Mouse (Mus musculus): ENCODE measurements around the gene Insrr.

The Insrr gene

DNA sequence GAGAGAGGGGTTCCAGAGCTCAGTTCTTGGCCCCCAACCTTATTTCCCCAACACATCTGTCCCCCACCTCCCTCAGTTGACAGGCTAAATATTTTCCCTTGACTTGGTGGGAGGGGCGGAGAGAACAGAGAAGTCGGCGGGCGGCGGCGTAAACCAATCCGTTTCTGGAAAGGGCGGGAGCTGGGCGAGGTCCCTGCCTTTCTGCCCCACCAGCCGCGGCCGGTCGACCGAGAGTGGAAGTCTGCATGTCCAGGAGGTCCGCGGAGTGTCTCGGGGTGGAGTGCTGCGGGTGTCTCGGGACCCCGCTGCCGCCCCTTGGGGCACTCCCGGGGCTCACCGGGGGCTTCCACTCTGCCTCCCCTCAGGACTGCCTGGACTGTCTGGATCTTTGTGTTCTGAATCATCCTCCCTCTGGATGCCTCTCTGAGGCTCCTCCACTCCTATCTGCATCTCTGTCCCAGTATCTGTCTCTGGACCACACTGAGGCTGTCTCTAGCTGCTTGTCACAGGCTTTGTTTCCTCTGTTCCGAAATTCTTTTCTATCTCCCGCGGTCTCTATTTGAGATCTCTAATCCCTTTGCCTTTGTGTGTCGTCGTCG, at the start of gene Insrr:
Insrr (plus strand) TSS at position 216 of the 599 bp plus-strand sequence.
- DNase-seq (ENCODE audit: low spot score) = no peak

DNA sequence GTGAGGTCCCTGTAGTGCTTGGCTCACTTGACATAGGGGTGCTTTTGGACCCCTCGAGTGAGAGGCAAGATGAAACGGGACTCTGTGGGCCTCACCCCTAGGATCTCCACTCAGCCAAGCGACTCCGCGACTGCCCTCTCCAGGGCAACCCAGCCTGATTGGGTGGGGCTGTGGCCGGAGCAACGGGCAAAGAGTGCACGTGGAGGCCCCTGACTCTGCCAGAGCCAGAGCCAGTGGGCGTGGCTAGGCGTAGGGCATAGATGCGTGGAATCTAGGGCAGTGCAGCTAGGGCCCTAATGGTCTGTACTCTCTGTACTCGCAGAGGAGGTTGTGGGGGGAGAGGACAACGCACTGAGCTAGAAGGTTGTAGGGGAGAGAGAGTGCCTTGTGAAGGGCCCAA, 48.3 kb upstream of the Insrr start, which contains the start of gene Lrrc71:
Lrrc71 (minus strand) TSS at position 195 of the 400 bp plus-strand sequence.
- no peak for DNase-seq (ENCODE audit: low spot score)

GRCm38 (mm10) chr3:87749036-87749435, 47.7 kb upstream of the Insrr start:
- no peak for DNase-seq (ENCODE audit: low spot score)

DNA sequence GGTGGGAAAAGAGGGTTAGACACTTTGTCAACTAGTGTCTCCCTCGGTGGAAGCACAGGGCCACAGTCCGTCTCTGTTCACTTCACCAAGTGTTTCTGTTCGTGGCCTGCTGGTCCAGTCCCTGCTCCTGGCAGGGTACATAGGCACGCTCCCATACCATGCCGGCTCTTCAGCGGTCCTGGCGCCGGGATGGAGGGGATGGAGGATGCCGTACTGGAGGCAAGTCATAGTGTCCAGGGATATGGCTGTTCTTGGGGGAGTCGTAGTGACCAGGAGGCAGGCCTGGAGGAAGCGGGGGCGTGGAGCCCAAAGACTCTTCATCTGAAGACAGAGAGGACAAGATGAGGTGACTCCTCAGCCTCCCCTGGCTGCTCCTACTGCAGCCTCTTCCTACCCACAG, 46.8 kb upstream of the Insrr start:
- DNase-seq (ENCODE audit: low spot score) = no peak

DNA sequence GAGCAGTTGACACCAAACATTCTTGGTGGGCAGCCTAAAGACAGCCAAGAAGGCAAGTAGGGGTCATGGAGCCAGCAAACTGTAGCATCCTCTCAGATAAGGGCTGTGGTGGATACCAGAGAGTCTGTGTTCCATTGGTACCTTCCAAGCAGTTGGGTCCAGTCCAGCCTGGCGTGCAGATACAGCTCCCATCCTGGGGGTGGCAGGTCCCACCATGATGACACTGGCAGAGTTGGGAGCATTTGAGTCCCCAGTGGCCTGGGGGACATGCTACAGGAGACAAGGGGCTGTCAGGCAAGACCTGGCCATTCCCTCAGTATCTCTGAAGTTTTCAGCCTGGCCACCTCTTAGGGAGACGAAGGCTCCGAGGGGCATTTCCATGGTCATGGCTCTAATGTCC, 44.2 kb upstream of the Insrr start:
- DNase-seq (ENCODE audit: low spot score) = no peak

DNA sequence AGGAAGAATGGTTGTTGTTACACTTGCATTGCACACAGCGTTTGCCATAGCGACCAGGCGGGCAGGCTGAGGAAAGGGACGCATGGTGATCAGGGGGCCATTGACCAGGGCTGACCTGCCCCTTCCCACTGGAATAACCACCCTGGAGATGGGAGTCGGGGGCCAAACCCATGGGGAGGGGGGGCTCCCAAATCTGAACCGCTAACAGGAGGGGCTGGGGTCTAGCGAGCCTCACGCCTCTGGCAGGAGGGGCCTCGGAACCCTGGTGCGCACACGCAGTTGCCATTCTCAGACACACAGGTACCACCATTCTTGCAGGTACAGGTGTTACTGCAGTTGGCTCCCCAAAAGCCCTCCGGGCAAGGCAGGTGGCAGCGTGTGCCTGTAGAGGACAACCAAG, 42.9 kb upstream of the Insrr start:
- DNase-seq (ENCODE audit: low spot score) = no peak

- peak; percentile 13 for DNase-seq (ENCODE audit: low spot score)
Measured at GRCm38 (mm10) chr3:87755964-87756363, 40.8 kb upstream of the Insrr start.

DNA sequence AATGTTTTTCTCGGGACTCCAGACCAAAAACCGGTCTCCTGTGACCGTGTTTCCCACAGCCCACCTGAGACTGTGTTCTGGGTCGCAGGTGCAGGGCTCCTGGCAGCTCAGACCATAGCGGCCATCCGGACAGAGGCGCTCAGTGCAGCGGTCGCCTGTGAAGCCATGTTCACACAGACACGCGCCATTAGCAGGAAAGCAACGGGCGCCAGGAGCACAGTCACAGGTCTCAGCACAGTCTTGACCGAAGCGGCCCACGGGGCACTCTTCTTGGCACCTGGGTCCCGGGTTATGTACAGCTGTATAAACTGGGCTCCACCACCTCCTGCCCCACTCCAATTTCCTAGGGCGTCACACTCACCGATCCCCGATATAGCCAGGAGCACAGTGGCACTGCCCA, 40.3 kb upstream of the Insrr start:
- DNase-seq (ENCODE audit: low spot score) = no peak

DNA sequence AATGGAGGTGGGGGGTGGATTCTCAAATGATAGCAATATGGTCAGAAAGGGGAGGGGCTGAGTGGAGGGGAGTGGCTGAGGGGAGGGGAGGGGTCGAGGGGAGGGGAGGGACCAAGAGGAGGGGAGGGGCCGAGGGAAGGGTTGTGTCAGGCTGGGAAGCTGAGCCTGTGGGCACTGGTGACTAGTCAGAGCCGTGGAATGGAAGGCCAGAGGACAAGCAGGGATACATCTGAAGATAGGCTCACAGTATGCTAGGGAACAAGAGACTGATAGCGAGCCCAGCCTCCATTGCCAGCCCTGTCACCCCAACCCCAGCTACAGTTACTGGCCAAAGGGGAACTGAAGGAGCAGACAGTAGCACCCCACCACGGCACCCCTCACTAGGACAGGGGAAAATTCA, 38.1 kb upstream of the Insrr start:
- no peak for DNase-seq (ENCODE audit: low spot score)

DNA sequence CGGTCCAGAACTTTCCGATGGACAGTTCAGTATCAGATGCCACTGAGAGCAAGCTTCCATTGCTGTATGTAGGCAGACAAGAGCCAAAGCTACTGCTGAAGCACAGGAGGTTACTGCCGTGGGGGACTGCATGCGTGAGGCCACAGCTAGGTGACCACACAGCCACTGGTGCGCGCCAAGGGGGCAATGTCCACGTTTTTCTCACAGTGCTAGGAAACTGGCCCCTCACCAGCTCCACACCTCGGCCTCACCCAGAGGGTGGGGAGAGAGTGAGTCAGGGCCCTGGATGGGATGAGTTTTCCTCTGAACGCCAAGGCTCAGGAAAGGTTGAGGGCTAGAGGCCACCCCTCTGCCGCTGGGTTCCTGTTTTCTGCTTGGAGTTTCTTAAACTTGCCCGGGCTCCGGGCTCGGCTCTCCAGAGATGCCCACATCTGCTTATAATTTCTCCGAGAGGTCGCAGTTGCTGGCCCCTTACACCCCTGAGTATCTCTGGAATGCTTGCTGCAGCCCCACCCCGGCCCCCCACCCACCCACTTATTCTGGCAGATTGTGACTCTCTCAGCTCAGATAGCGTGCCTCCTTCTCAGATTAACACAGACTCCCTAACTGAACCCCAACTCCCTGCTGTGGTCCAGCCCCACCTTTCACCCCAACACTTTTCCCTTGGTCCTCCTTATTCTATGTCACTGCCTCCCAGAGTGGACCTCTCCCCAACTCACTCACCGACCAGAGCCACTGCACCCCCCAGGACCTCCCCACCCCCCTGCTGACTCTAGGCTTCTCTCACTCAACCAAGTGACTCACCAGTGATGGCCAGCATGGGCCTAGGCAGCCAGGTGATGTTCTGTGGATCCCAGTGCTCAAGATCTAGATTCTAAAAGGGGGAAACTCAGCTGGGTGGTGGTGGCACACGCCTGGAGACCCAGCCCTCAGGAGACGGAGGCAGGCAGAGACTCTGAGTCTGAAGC, 35.1 kb upstream of the Insrr start:
- no peak for DNase-seq (ENCODE audit: low spot score)

- no peak for DNase-seq (ENCODE audit: low spot score)
Measured at GRCm38 (mm10) chr3:87763202-87763601, 33.5 kb upstream of the Insrr start.

DNA sequence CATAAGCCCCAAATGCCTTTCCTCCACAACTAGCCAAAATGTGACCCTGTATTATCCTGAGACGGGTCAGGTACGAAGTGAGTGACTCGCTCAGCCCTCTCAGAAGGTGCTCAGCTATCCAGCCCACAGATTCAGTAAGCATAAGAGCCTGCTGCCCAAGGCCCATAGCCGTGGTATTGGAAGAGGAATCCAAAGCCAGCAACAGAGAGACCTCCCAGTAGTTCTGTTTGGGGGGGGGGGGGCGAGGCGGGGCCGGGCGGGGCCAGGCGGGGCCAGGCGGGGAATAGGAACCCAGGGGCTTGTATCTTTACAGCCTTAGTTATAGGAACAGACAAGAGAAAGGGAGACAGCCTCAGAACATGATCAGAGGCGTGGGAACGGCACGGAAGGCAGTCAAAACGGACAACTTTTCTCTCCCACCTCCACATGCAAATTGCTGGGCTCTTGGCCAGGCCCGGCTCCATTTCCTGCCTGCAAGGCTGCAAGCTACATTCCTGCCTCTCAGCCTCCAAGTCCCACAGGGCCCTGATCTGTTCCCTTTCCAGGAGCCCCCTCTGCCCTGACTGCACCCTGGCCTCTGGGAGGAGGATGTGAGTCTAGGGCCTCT, 33.0 kb upstream of the Insrr start:
- no peak for DNase-seq (ENCODE audit: low spot score)

GRCm38 (mm10) chr3:87764506-87764905, 32.2 kb upstream of the Insrr start:
- DNase-seq (ENCODE audit: low spot score) = no peak

DNA sequence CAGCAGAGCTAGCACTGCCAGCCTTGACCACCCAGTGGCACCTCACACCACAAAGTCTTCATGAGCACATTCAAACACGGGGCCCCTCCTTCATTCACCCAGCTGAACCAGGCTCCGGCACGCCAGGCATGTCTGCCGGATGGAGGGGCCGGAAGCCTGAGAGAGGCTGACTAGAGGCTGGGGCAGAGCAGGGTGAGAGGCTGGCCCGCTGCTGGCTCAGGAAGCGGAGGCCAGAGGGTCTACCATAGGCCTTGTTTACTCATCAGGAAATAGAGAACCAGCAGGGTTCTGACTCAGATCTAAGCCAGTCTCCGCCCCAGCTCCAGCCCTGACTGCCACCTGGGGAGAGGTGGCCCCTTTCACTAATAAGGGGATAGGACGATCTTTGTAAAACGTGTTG, 31.7 kb upstream of the Insrr start:
- DNase-seq (ENCODE audit: low spot score) = peak; percentile 33

DNA sequence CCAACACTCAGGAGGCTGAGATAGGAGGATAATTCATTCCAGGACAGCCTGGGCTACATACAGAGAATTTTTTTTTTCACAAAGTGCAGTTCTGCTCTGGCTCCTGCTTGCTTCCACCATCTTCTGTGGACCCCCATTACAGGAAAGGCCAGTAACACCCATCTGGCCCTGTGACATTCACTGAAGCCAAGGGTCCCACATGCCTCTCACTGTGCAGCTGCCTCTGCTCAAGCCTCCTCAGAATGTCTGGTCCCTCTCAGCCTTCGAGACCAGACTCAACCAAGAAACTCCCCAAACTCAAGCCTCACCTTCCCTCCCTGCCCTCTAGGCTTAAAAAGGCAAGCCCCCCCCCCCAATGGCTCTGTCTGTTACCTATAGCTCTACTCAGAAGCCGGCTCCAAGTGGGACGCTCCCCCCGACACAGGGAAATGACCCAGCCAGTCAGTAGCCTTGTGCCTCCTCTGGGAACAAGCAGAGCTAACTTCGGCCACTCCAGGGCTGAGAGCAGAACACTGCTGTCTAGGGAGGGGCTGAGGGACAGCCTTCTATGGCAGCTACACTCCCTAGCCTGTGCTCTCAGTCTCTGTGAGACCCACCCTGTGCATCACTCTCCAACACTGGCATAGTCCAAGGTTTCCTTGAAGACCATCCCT, 31.0 kb upstream of the Insrr start:
- DNase-seq (ENCODE audit: low spot score) = no peak

- no peak for DNase-seq (ENCODE audit: low spot score)
Measured at GRCm38 (mm10) chr3:87766284-87766667, 30.5 kb upstream of the Insrr start.

DNA sequence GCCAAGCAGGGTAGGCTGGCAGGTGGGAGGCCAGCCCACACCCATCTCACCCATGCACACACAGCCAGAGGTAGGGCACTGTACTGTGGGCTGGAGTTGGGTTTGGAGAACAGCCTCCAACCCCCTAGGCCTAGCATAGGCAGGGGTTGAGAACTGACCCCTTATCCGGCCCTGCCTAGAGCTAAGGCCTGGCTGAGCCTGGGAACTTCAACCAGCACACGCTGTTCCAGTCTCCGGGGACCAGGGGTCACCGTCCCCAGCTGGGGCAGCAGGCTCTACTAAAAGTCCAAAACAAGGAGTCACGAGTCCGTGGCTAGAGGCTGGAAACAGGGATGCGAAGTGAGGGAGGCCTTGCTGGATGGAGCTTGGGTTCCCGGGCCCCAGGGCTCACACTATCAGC, 29.0 kb upstream of the Insrr start:
- DNase-seq (ENCODE audit: low spot score) = no peak

DNA sequence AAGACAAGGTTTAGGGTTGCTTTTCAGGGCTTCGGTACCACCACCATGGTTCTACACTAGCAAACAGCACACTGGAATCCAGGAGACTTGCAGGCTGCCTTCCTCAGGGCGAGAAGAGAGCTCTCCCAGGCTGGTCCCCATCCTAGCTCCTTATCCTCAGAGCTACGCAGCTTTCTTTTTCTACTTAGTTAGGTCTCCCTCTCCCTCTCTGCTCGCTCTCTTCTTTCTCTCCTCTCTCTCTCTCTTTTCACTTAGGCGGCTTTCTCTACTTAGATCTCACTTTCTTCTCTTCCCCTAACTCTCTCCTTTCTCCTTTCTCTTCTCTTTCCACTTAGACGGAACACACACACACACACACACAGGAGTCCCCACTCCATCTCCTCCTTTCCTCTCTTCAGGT, 28.3 kb upstream of the Insrr start:
- no peak for DNase-seq (ENCODE audit: low spot score)

DNA sequence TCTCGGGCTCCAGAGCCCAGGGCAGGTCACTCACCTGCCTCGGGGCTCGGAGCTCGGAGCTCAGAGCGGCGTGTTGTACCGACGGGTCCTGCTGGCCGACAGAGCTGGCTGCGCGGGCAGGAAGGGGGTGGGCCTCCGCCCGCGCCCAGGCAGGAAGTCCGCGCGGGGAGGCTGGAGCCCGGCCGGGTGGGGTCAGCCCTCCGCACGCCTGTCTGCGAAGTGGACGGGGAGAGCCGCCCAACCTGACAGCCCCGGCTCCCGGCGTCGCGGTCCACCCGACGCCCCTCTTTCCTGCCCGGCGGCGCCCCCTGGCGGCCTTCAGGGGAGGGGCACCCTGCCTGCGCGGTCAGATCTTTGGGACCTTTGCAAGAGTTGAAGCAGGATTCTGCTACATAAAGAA, 27.9 kb upstream of the Insrr start:
- peak; percentile 58 for DNase-seq (ENCODE audit: low spot score)

DNA sequence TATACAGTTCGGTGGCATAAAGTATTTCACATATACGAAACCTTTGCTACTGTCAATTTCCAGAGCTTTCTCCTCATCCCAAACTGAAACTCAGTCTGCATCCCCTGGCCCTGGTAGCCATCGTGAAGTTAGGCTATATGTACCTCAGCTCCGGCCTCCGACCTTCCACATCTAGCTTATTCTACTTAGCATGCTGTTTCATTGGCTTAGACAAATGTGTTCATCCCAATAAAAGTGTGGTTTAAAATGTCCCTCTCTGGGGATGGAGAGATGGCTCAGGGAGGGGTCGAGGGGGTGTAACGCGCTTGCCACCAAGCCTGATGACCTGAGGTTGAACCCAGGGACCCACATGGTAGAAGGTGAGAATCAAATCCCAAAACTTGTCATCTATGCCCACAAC, 27.2 kb upstream of the Insrr start:
- DNase-seq (ENCODE audit: low spot score) = no peak

DNA sequence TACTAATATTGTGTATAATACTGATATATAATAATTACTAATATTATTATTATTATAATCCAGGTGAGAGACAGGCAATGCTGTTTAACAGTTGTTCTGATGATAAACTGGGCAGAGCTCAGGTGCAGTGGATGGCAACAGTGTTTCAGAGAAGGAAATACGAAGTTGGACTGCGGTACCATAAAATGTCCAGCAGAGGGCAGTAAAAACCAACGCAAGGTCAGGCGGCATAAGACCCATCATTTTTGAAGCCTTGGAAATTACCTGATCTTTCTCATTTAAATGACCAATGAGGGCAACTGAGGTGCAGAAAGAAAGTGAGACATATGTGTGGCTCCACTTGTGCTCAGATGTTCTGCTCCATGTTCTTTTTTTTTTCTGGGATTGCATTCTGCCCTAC, 26.5 kb upstream of the Insrr start:
- peak; percentile 22 for DNase-seq (ENCODE audit: low spot score)

DNA sequence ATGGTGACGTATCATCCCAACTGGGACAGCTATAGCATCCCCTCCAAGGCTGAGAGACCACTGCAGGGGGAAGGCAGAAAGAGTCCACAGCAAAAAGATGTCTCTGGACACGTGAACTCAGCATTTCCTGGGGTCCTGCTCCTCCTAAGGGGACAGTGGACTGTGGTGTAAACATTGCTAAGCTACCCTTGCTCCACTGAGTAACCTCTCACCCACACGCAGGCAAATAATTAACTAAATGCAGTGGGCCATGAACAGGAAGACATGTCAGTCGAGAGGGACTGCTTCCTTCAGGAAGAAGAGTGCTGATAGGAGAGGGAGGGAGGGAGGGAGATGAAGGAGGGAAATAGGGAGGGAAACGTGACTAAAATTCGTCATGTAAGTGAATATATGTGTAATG, 25.7 kb upstream of the Insrr start:
- no peak for DNase-seq (ENCODE audit: low spot score)

- no peak for DNase-seq (ENCODE audit: low spot score)
Measured at GRCm38 (mm10) chr3:87778283-87778682, 18.5 kb upstream of the Insrr start.
